Mouse (Mus musculus): ENCODE results near the gene Tmem242.

GRCm38 (mm10) chr17:5388351-5388750 is 51.7 kb downstream of the Tmem242 start:
- TF ChIP-seq CTCF (conservative IDR thresholded peaks at IDR 0.05 in 1 of 2, IDR thresholded peaks at IDR 0.05 in 1 of 2; ENCODE audit: low read depth in 2 of 2, low read length in 2 of 2): no peak
- no peak for TF ChIP-seq MAZ (IDR thresholded peaks at IDR 0.05; ENCODE audit: low read depth, low read length)
- TF ChIP-seq POLR2A (IDR thresholded peaks at IDR 0.05; ENCODE audit: low read depth, low read length): no peak
- no peak for TF ChIP-seq RAD21 (IDR thresholded peaks at IDR 0.05; ENCODE audit: low read depth, low read length)
- no peak for TF ChIP-seq TCF12 (IDR thresholded peaks at IDR 0.05; ENCODE audit: low read depth, low read length)
- no peak for TF ChIP-seq MAX (IDR thresholded peaks at IDR 0.05; ENCODE audit: low read length)
- TF ChIP-seq HCFC1 (IDR thresholded peaks at IDR 0.05; ENCODE audit: low read depth, low read length): no peak
- no peak for TF ChIP-seq NELFE (IDR thresholded peaks at IDR 0.05; ENCODE audit: low read depth, low read length)
- no peak for TF ChIP-seq ZNF384 (IDR thresholded peaks at IDR 0.05; ENCODE audit: low read depth, low read length)
- TF ChIP-seq E2F4 (IDR thresholded peaks at IDR 0.05; ENCODE audit: insufficient replicate concordance, low read depth, low read length): no peak
